ENCODE assay signal across 8 mouse cellular contexts in the genomic region with DNA sequence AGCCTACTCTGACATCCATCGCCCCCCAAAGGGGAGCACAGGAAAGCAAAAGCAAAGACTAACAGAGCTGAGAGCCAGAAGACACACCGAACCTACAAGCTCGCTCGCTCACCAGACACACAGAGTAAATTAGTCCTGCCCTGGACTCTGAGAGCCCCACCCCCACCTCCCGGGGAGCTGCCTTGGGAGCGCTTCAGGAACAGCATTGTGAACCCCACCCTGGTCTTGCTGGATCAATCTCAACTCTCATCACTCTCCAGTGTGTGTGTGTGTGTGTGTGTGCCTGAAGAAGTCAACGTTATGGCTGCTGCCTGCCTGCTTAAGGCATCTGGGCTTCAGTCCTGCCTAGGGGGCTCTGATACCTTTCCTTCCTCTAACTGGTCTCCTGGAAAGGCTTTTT. TPM values are rescaled to one million over a fixed set of nuclear protein-coding genes. Genes with fewer than 3 reads are reported as not detected.
DNase-seq lines count a peak whose midpoint lies in the region; ATAC-seq and TF ChIP-seq lines count a peak whose summit lies in the region.

No protein-coding gene starts in this region.

- peak overlapping the region; percentile 31; the same call in 1 of the 2 replicates for H3K4me2 ChIP-seq in lung, embryonic 15.5 days
- peak overlapping the region; percentile 47 for H3K4me2 ChIP-seq in heart, embryonic 11.5 days
- H3K4me2 ChIP-seq in myocyte (ENCODE audit: low read depth) = peak overlapping the region; percentile 9

- DNase-seq in adrenal gland, adult (ENCODE audit: inconsistent age in 2 of 2, low spot score in 1 of 2) = peak; percentile 11 to 29
- no peak for DNase-seq in adrenal gland, adult 18-20 months (ENCODE audit: low spot score in 2 of 2)
- DNase-seq in lung, adult 2 months = no peak
- no peak for DNase-seq in layer of hippocampus, adult 18-20 months (ENCODE audit: low spot score in 2 of 2)
- DNase-seq in cerebellum, adult 9-11 months = no peak

- peaks cover 22% of the 10 kb centered on the region for H3K27me3 ChIP-seq in lung, embryonic 15.5 days
- H3K27me3 ChIP-seq in heart, embryonic 11.5 days (ENCODE audit: control insufficient read depth, insufficient read depth, low read length) = peaks cover 16% of the 10 kb centered on the region
- H3K27me3 ChIP-seq in myocyte (ENCODE audit: control insufficient read depth, insufficient read depth, insufficient read length) = peaks cover 11% of the 10 kb centered on the region

- 17% methylated on average over 7 of the region's 7 CpGs for WGBS in lung, embryonic 15.5 days
- WGBS in lung, adult 2 months = 16% methylated on average over 7 of the region's 7 CpGs
- WGBS in heart, embryonic 11.5 days (ENCODE audit: insufficient replicate concordance) = 15% methylated on average over 7 of the region's 7 CpGs

- no peak overlapping the region for H3K27ac ChIP-seq in lung, embryonic 15.5 days
- no peak overlapping the region for H3K27ac ChIP-seq in heart, embryonic 11.5 days (ENCODE audit: low read depth, low read length)

- TF ChIP-seq CTCF in lung, adult 2 months (IDR thresholded peaks at IDR 0.05; ENCODE audit: insufficient read depth, low read length) = no peak

- H3ac ChIP-seq in myocyte (ENCODE audit: control insufficient read depth, insufficient read length) = no peak overlapping the region

- H3K9me3 ChIP-seq in lung, embryonic 15.5 days = no peaks in the 10 kb centered on the region
- no peaks in the 10 kb centered on the region for H3K9me3 ChIP-seq in heart, embryonic 11.5 days (replicated peaks; ENCODE audit: control insufficient read depth, low read length)

- H3K4me3 ChIP-seq in lung, embryonic 15.5 days = no peak overlapping the region
- no peak overlapping the region for H3K4me3 ChIP-seq in lung, adult 2 months (replicated peaks; ENCODE audit: extremely low read depth, low read depth, low read length)
- peak overlapping the region; percentile 11; the same call in 1 of the 2 replicates for H3K4me3 ChIP-seq in heart, embryonic 11.5 days (ENCODE audit: low read depth, low read length)
- no peak overlapping the region for H3K4me3 ChIP-seq in myocyte

- no peaks in the 10 kb centered on the region for H3K79me2 ChIP-seq in myocyte (ENCODE audit: control insufficient read depth, insufficient read depth)

- H3K36me3 ChIP-seq in lung, embryonic 15.5 days = no peaks in the 10 kb centered on the region
- H3K36me3 ChIP-seq in heart, embryonic 11.5 days (ENCODE audit: control insufficient read depth, insufficient read depth, low read length) = no peaks in the 10 kb centered on the region
- no peaks in the 10 kb centered on the region for H3K36me3 ChIP-seq in myocyte (ENCODE audit: control insufficient read depth, insufficient read depth)

- H3K4me1 ChIP-seq in lung, embryonic 15.5 days = peaks cover 20% of the 10 kb centered on the region
- peaks cover 6% of the 10 kb centered on the region for H3K4me1 ChIP-seq in lung, adult 2 months (ENCODE audit: control insufficient read depth, insufficient read depth, low read length)
- no peaks in the 10 kb centered on the region for H3K4me1 ChIP-seq in heart, embryonic 11.5 days (ENCODE audit: control insufficient read depth, insufficient read depth, low read length)

- no peak for TF ChIP-seq POLR2A in lung, adult 2 months (IDR thresholded peaks at IDR 0.05; ENCODE audit: borderline replicate concordance, extremely low read depth, low read depth, low read length)
- TF ChIP-seq POLR2A in myocyte (IDR thresholded peaks at IDR 0.05; ENCODE audit: insufficient read length, low read depth) = no peak

- no peak for ATAC-seq in lung, embryonic 15.5 days (ENCODE audit: borderline replicate concordance, extremely low read depth, low FRiP score, low TSS enrichment)
- ATAC-seq in heart, embryonic 11.5 days (replicated peaks; ENCODE audit: insufficient number of reproducible peaks, low FRiP score, low TSS enrichment) = no peak

- H3K9ac ChIP-seq in lung, embryonic 15.5 days = no peak overlapping the region
- H3K9ac ChIP-seq in heart, embryonic 11.5 days (ENCODE audit: low read depth, low read length) = peak overlapping the region; percentile 3; the same call in 1 of the 2 replicates

TF ChIP-seq in myocyte, 11 proteins besides CTCF, POLR2A, EP300 and RAD21:
- TF ChIP-seq TCF3 (IDR thresholded peaks at IDR 0.05; ENCODE audit: insufficient read length, low read depth) = no peak

RNA-seq across cellular contexts. Expression of a gene that starts 1.7 kb away (rescaled TPM):
- 1 to 10 TPM; 3.4 to 5.1 TPM for total RNA-seq in adrenal gland, adult 18-20 months (2021)
- polyA plus RNA-seq in lung, embryonic 15.5 days (2015; fragmentation: Nextera tagmentation; extraction: Ambion mirVana) = 0.21 and 0.37 TPM in 2 replicates
- polyA plus RNA-seq in lung, adult 2 months (2012; rRNA removed) = 4.2 and 4.3 TPM in 2 replicates
- 0.28 and 0.40 TPM in 2 replicates for polyA plus RNA-seq in heart, embryonic 11.5 days (2014; fragmentation: Nextera tagmentation; extraction: Ambion mirVana)
- 0.13 TPM for polyA plus RNA-seq in myocyte (2012; fragmentation: generic; extraction: Trizol)
- total RNA-seq in layer of hippocampus, adult 18-20 months (2021) = 100 to 1,000 TPM; 120 to 121 TPM

Comparison
In these comparisons a context has a peak if more than half of its experiments do, and no peak if none do; other contexts are left out.
1. DNase-seq: peak in adrenal gland, adult (2 of 2); none in adrenal gland, adult 18-20 months (0 of 2), lung, adult 2 months (single experiment), layer of hippocampus, adult 18-20 months (0 of 2) and cerebellum, adult 9-11 months (single experiment).
2. Peak in every context shown above with its lines, with median percentiles within 50 percentile points of each other: H3K4me2 ChIP-seq.